Mouse (Mus musculus): Measurements from ENCODE around the gene Diras2.

- TF ChIP-seq CTCF (IDR thresholded peaks at IDR 0.05; ENCODE audit: low read depth) (no peak), EP300 (IDR thresholded peaks at IDR 0.05; ENCODE audit: low read depth) (no peak)
Observed at GRCm38 (mm10) chr13:52454708-52455250, 76.3 kb downstream of the Diras2 start.
